Mouse (Mus musculus) spleen, adult 2 months (tissue): ENCODE results near the gene Smarcc2. TPM values are rescaled to one million over a fixed set of nuclear protein-coding genes. Genes with fewer than 3 reads are reported as not detected.

Source experiments
- DNase-seq, 2 experiments: peaks; one replicate each; pipeline versions ENCODE4 v3.0.0 to v3.0.0-alpha.2; 2012 to 2021; ENCODE audit warnings: low spot score in 2 of 2, low read depth in 1 of 2
- H3K27ac ChIP-seq: fragments of 200-500 bp; 2 replicates; pipeline ENCODE4 v1.5.1; 2012; ENCODE audit warnings: low read length, inconsistent platforms; ENCODE audit not compliant: insufficient read depth
- H3K27me3 ChIP-seq: fragments of 200-500 bp; 2 replicates; pipeline ENCODE4 v1.6.1; 2012; ENCODE audit warnings: mild to moderate bottlenecking, moderate library complexity, low read length, inconsistent platforms; ENCODE audit not compliant: control insufficient read depth, insufficient read depth
- H3K36me3 ChIP-seq: fragments of 200-500 bp; 2 replicates; pipeline ENCODE4 v1.6.1; 2012; ENCODE audit warnings: mild to moderate bottlenecking, low read length, inconsistent platforms; ENCODE audit not compliant: control insufficient read depth, insufficient read depth
- H3K4me1 ChIP-seq: fragments of 200-500 bp; 2 replicates; pipeline ENCODE4 v1.6.1; 2011; ENCODE audit warnings: inconsistent platforms; ENCODE audit not compliant: control insufficient read depth, insufficient read depth, insufficient read length
- H3K4me3 ChIP-seq: fragments of 200-500 bp; 2 replicates; pipeline ENCODE4 v1.5.1; 2011; ENCODE audit warnings: mild to moderate bottlenecking, inconsistent platforms; ENCODE audit not compliant: insufficient read depth, insufficient read length; ENCODE audit errors: extremely low read depth
- CTCF ChIP-seq: fragments of 200-500 bp; IDR thresholded peaks from 2 replicates; pipeline ENCODE4 v1.5.1; 2011; ENCODE audit warnings: mild to moderate bottlenecking, inconsistent platforms; ENCODE audit not compliant: insufficient read depth, insufficient read length, insufficient replicate concordance; ENCODE audit errors: extremely low read depth
- POLR2A ChIP-seq: fragments of 200-500 bp; IDR thresholded peaks from 2 replicates; pipeline ENCODE4 v1.6.1; 2011; ENCODE audit warnings: low read depth, low read length, inconsistent platforms
- WGBS: fragments of 180-500 bp; shearing (Covaris S2); methylation state at CpG from one replicate; pipeline ENCODE4 v1.1.7; 2018; 5-methylcytosine and 5-hydroxymethylcytosine counted together
- polyA plus RNA-seq: library from polyadenylated mRNA; depleted of rRNA; stranded (reverse); fragments of >200 nt; gene quantifications from 2 replicates; pipeline ENCODE4 v1.2.3, GENCODE M21; 2012

Smarcc2 gene
- polyA plus RNA-seq, 1 experiment, result 67.8 TPM

DNA sequence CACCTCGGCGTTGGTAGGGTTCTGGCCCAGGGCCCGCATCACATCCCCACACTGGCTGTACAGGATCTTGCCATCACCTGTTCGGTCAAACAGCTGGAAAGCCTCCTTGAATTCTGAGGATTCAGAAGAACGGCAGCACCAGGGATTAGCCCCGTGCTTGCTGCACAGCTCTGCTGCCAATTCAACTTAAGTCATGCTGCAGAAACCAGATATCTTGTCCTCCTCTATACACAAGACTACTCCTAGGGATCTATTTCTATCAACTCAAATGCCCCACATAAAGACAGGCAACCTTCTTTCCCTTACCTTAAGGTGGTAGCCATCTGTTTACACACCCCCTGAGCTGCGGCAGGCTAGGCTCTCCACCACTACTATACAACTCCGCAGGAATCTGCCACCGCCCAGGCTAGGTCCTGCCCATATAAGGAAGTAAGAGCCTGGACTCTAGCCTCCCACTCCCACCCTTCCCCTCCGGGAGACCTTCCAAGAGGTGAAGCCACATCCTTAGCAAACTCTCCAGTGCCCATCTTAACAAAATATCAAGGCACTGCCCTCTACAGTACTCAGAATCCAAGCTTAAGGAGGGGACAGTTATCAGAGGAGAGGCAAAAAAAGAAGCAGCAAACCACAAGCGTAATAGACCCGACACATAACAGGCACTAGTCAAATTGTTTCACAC is 33.7 kb downstream of the Smarcc2 start:
- Histone ChIP-seq H3K36me3 (peaks cover 27% of the 10 kb centered on the region), H3K4me3 (peak overlapping the region; percentile 71), H3K27ac (peak overlapping the region; percentile 85), H3K4me1 (peaks cover 12% of the 10 kb centered on the region; the same call in 1 of the 2 replicates), H3K27me3 (no peaks in the 10 kb centered on the region)
- 13% methylated on average over 12 of the region's 12 CpGs for WGBS
- TF ChIP-seq CTCF, result no peak
- no peak for TF ChIP-seq POLR2A
- no peak for DNase-seq

- TF ChIP-seq POLR2A (no peak), CTCF (no peak)
- WGBS, result under 1% methylated on average over 12 of the region's 12 CpGs
- H3K4me3 ChIP-seq, result peak overlapping the region; percentile 71
- DNase-seq, result no peak
- H3K27me3 ChIP-seq, result no peaks in the 10 kb centered on the region
- H3K36me3 ChIP-seq, result peaks cover 23% of the 10 kb centered on the region
- H3K4me1 ChIP-seq, result peaks cover 14% of the 10 kb centered on the region; the same call in 1 of the 2 replicates
- peak overlapping the region; percentile 85 for H3K27ac ChIP-seq
Observed at GRCm38 (mm10) chr10:128493319-128493694, 34.3 kb downstream of the Smarcc2 start.

GRCm38 (mm10) chr10:128493695-128494666 is 34.9 kb downstream of the Smarcc2 start, which contains the start of gene Myl6:
Gene Myl6 (minus strand): TSS chr10:128494145.
- WGBS, result under 1% methylated on average over 45 of the region's 45 CpGs

GRCm38 (mm10) chr10:128494667-128495245 is 35.7 kb downstream of the Smarcc2 start:
- H3K27me3 ChIP-seq, result no peaks in the 10 kb centered on the region
- WGBS, result 27% methylated on average over 11 of the region's 11 CpGs
- peaks cover 13% of the 10 kb centered on the region for H3K36me3 ChIP-seq
- peaks cover 14% of the 10 kb centered on the region; the same call in 1 of the 2 replicates for H3K4me1 ChIP-seq
- TF ChIP-seq CTCF, result no peak
- TF ChIP-seq POLR2A, result no peak
- peak overlapping the region; percentile 96 for H3K27ac ChIP-seq
- H3K4me3 ChIP-seq, result peak overlapping the region; percentile 71
- no peak for DNase-seq

More at GRCm38 (mm10) chr10:128493695-128494666, 34.9 kb downstream of the Smarcc2 start, which contains the start of gene Myl6:
- TF ChIP-seq CTCF, result peak; percentile 75; the same call in 1 of the 2 replicates
- peak; percentile 96 for TF ChIP-seq POLR2A
- Histone ChIP-seq H3K27me3 (no peaks in the 10 kb centered on the region), H3K4me1 (peaks cover 14% of the 10 kb centered on the region; the same call in 1 of the 2 replicates), H3K27ac (peak within 1 kb of the TSS; percentile 98), H3K4me3 (peak within 1 kb of the TSS; percentile 71), H3K36me3 (peaks cover 17% of the 10 kb centered on the region)
- peak; percentile 95 to 97 for DNase-seq

DNA sequence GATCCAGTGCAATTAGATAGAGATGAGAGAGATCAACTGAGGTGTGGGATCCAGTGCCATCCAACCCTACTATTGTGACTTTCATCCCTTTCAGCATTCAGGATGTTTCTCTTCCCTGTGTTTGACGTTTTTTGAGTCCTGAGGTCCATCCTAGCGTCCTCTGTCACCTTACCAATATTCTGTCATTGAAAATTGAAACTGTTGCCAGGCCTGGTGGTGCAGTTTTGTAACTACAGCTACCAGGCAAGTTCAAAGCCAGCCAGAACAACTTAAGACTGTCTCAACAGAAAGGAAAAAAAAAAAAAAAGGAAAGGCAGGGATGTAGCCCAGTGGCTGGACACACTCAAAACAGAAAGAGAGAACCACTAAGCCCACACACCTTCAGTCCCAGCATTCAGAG is 36.2 kb downstream of the Smarcc2 start:
- no peak for DNase-seq
- H3K27me3 ChIP-seq, result no peaks in the 10 kb centered on the region
- H3K4me1 ChIP-seq, result peaks cover 14% of the 10 kb centered on the region; the same call in 1 of the 2 replicates
- WGBS, result 48% methylated on average over 2 of the region's 2 CpGs
- peaks cover 9% of the 10 kb centered on the region for H3K36me3 ChIP-seq
- H3K27ac ChIP-seq, result peak overlapping the region; percentile 96
- TF ChIP-seq CTCF, result 0 out of 2 replicates have a peak, but pooled peaks have one; percentile 1
- no peak for TF ChIP-seq POLR2A
- 0 out of 2 replicates have a peak overlapping the region, but pooled peaks have one; percentile 71 for H3K4me3 ChIP-seq

GRCm38 (mm10) chr10:128495903-128496302 is 36.9 kb downstream of the Smarcc2 start:
- no peak for DNase-seq
- no peak overlapping the region for H3K27ac ChIP-seq
- 45% methylated on average over 4 of the region's 4 CpGs for WGBS
- H3K4me1 ChIP-seq, result peaks cover 14% of the 10 kb centered on the region; the same call in 1 of the 2 replicates
- no peaks in the 10 kb centered on the region for H3K27me3 ChIP-seq
- no peak overlapping the region for H3K4me3 ChIP-seq
- H3K36me3 ChIP-seq, result peaks cover 4% of the 10 kb centered on the region
- TF ChIP-seq CTCF (no peak), POLR2A (no peak)
